Mouse (Mus musculus): ENCODE data around the gene Tom1l1. TPM values are rescaled to one million over a fixed set of nuclear protein-coding genes. Genes with fewer than 3 reads are reported as not detected.
A peak's percentile ranks its signal among the peaks of the same experiment; 100 is the strongest.

The Tom1l1 gene
- total RNA-seq, 1 experiment = 12.0 TPM

- peaks cover 0 to 2% of the 10 kb centered on the region in 2 experiments; a peak in 1 of 4 replicates for H3K4me1 ChIP-seq (ENCODE audit: control insufficient read depth in 2 of 2, insufficient read depth in 2 of 2, low read length in 2 of 2, poor library complexity in 1 of 2)
These were observed 7.6 kb upstream of the Tom1l1 start for GRCm38 (mm10) chr11:90695811-90696210.

GRCm38 (mm10) chr11:90694206-90694605 is 6.0 kb upstream of the Tom1l1 start:
- Histone ChIP-seq H3K36me3 (ENCODE audit: control insufficient read depth, insufficient read depth, low read length, poor library complexity, severe bottlenecking) (no peaks in the 10 kb centered on the region), H3K27ac (ENCODE audit: insufficient read depth, low read depth, low read length, poor library complexity, severe bottlenecking) (no peak overlapping the region), H3K4me3 (ENCODE audit: insufficient read depth in 1 of 2, low read depth in 1 of 2, low read length in 2 of 2, poor library complexity in 1 of 2, severe bottlenecking in 1 of 2) (no peak overlapping the region), H3K9ac (ENCODE audit: insufficient read depth, low read depth, low read length, poor library complexity, severe bottlenecking) (no peak overlapping the region), H3K4me1 (ENCODE audit: control insufficient read depth in 2 of 2, insufficient read depth in 2 of 2, low read length in 2 of 2, poor library complexity in 1 of 2) (peaks cover 0 to 2% of the 10 kb centered on the region in 2 experiments; a peak in 1 of 4 replicates), H3K9me3 (ENCODE audit: control insufficient read depth, insufficient read depth, low read depth, low read length) (no peaks in the 10 kb centered on the region)
- DNase-seq (ENCODE audit: low read depth, low spot score) = no peak
- in situ Hi-C loops (cut with MboI; ENCODE audit: low sequenced_read_pairs in 2 of 2, unreplicated experiment in 2 of 2) = no loop called here
- TF ChIP-seq CHD2 (IDR thresholded peaks at IDR 0.05; ENCODE audit: low read depth, low read length) = no peak
- TF ChIP-seq HCFC1 (IDR thresholded peaks at IDR 0.05; ENCODE audit: borderline replicate concordance, insufficient read depth, low read length) = no peak
- TF ChIP-seq ZC3H11A (IDR thresholded peaks at IDR 0.05; ENCODE audit: borderline replicate concordance, low read depth, low read length) = no peak
- TF ChIP-seq ZNF384 (IDR thresholded peaks at IDR 0.05; ENCODE audit: low read depth, low read length) = no peak
- no peak for TF ChIP-seq MAFK (IDR thresholded peaks at IDR 0.05; ENCODE audit: insufficient read depth, low read depth, low read length)

More at GRCm38 (mm10) chr11:90695811-90696210, 7.6 kb upstream of the Tom1l1 start:
- Histone ChIP-seq H3K36me3 (ENCODE audit: control insufficient read depth, insufficient read depth, low read length, poor library complexity, severe bottlenecking) (no peaks in the 10 kb centered on the region), H3K4me3 (ENCODE audit: insufficient read depth in 1 of 2, low read depth in 1 of 2, low read length in 2 of 2, poor library complexity in 1 of 2, severe bottlenecking in 1 of 2) (no peak overlapping the region), H3K9me3 (ENCODE audit: control insufficient read depth, insufficient read depth, low read depth, low read length) (no peaks in the 10 kb centered on the region), H3K9ac (ENCODE audit: insufficient read depth, low read depth, low read length, poor library complexity, severe bottlenecking) (no peak overlapping the region), H3K27ac (ENCODE audit: insufficient read depth, low read depth, low read length, poor library complexity, severe bottlenecking) (no peak overlapping the region)
- in situ Hi-C loops (cut with MboI; ENCODE audit: low sequenced_read_pairs in 2 of 2, unreplicated experiment in 2 of 2) = no loop called here
- DNase-seq (ENCODE audit: low read depth, low spot score) = no peak
- TF ChIP-seq HCFC1 (IDR thresholded peaks at IDR 0.05; ENCODE audit: borderline replicate concordance, insufficient read depth, low read length) (no peak), MAFK (IDR thresholded peaks at IDR 0.05; ENCODE audit: insufficient read depth, low read depth, low read length) (no peak), CHD2 (IDR thresholded peaks at IDR 0.05; ENCODE audit: low read depth, low read length) (no peak), ZNF384 (IDR thresholded peaks at IDR 0.05; ENCODE audit: low read depth, low read length) (no peak), ZC3H11A (IDR thresholded peaks at IDR 0.05; ENCODE audit: borderline replicate concordance, low read depth, low read length) (no peak)

GRCm38 (mm10) chr11:90690361-90690760 is 2.2 kb upstream of the Tom1l1 start:
- H3K9ac ChIP-seq (ENCODE audit: insufficient read depth, low read depth, low read length, poor library complexity, severe bottlenecking) = no peak overlapping the region
- H3K4me3 ChIP-seq (ENCODE audit: insufficient read depth in 1 of 2, low read depth in 1 of 2, low read length in 2 of 2, poor library complexity in 1 of 2, severe bottlenecking in 1 of 2) = no peak overlapping the region
- H3K4me1 ChIP-seq (ENCODE audit: control insufficient read depth in 2 of 2, insufficient read depth in 2 of 2, low read length in 2 of 2, poor library complexity in 1 of 2) = peaks cover 2 to 3% of the 10 kb centered on the region in 2 experiments; a peak in 1 of 4 replicates
- TF ChIP-seq ZC3H11A (IDR thresholded peaks at IDR 0.05; ENCODE audit: borderline replicate concordance, low read depth, low read length) = no peak
- no peak for TF ChIP-seq HCFC1 (IDR thresholded peaks at IDR 0.05; ENCODE audit: borderline replicate concordance, insufficient read depth, low read length)
- TF ChIP-seq ZNF384 (IDR thresholded peaks at IDR 0.05; ENCODE audit: low read depth, low read length) = no peak
- no peaks in the 10 kb centered on the region for H3K9me3 ChIP-seq (ENCODE audit: control insufficient read depth, insufficient read depth, low read depth, low read length)
- no peak overlapping the region for H3K27ac ChIP-seq (ENCODE audit: insufficient read depth, low read depth, low read length, poor library complexity, severe bottlenecking)
- H3K36me3 ChIP-seq (ENCODE audit: control insufficient read depth, insufficient read depth, low read length, poor library complexity, severe bottlenecking) = no peaks in the 10 kb centered on the region
- DNase-seq (ENCODE audit: low read depth, low spot score) = no peak
- in situ Hi-C loops (cut with MboI; ENCODE audit: low sequenced_read_pairs in 2 of 2, unreplicated experiment in 2 of 2) = no loop called here

- Histone ChIP-seq H3K36me3 (ENCODE audit: control insufficient read depth, insufficient read depth, low read length, poor library complexity, severe bottlenecking) (no peaks in the 10 kb centered on the region), H3K27ac (ENCODE audit: insufficient read depth, low read depth, low read length, poor library complexity, severe bottlenecking) (no peak overlapping the region), H3K9ac (ENCODE audit: insufficient read depth, low read depth, low read length, poor library complexity, severe bottlenecking) (peak overlapping the region; percentile 83), H3K4me3 (ENCODE audit: insufficient read depth in 1 of 2, low read depth in 1 of 2, low read length in 2 of 2, poor library complexity in 1 of 2, severe bottlenecking in 1 of 2) (peak overlapping the region; percentile 85 to 90), H3K4me1 (ENCODE audit: control insufficient read depth in 2 of 2, insufficient read depth in 2 of 2, low read length in 2 of 2, poor library complexity in 1 of 2) (peaks cover 2 to 3% of the 10 kb centered on the region in 2 experiments; a peak in 1 of 4 replicates), H3K9me3 (ENCODE audit: control insufficient read depth, insufficient read depth, low read depth, low read length) (no peaks in the 10 kb centered on the region)
- DNase-seq (ENCODE audit: low read depth, low spot score) = no peak
- TF ChIP-seq HCFC1 (IDR thresholded peaks at IDR 0.05; ENCODE audit: borderline replicate concordance, insufficient read depth, low read length) = no peak
- TF ChIP-seq ZC3H11A (IDR thresholded peaks at IDR 0.05; ENCODE audit: borderline replicate concordance, low read depth, low read length) = no peak
- TF ChIP-seq MAFK (IDR thresholded peaks at IDR 0.05; ENCODE audit: insufficient read depth, low read depth, low read length) = no peak
- no peak for TF ChIP-seq ZNF384 (IDR thresholded peaks at IDR 0.05; ENCODE audit: low read depth, low read length)
- no peak for TF ChIP-seq CHD2 (IDR thresholded peaks at IDR 0.05; ENCODE audit: low read depth, low read length)
- in situ Hi-C loops (cut with MboI; ENCODE audit: low sequenced_read_pairs in 2 of 2, unreplicated experiment in 2 of 2) = no loop called here
These were observed 1.1 kb downstream of the Tom1l1 start for GRCm38 (mm10) chr11:90687040-90687439.

Measured in ES-E14 (cell line).